11 mouse cellular contexts compared by ENCODE assay signal in genomic region chr19:32276817-32277216, GRCm38 (mm10).
A peak's percentile ranks its signal among the peaks of the same experiment; 100 is the strongest.
DNase-seq lines count a peak whose midpoint lies in the region; ATAC-seq and TF ChIP-seq lines count a peak whose summit lies in the region.
"Had no signal": no experiment of that assay in that cellular context is flagged by ENCODE, and none has a peak within 500 bp of the region (broad histone marks: within the 10 kb centered on the region; RNA-seq: fewer than 3 reads in every experiment).

No protein-coding gene starts in this region.

- H3K36me3 ChIP-seq in kidney, postnatal 0 days (ENCODE audit: insufficient read depth, low read length) = no peaks in the 10 kb centered on the region
- H3K36me3 ChIP-seq in thymus, adult 2 months (ENCODE audit: control insufficient read depth, insufficient read depth, low read length) = no peaks in the 10 kb centered on the region
- H3K36me3 ChIP-seq in forebrain, embryonic 11.5 days (ENCODE audit: control insufficient read depth, insufficient read depth, low read length) = no peaks in the 10 kb centered on the region

- H3K9me3 ChIP-seq in kidney, postnatal 0 days (replicated peaks; ENCODE audit: low read length) = no peaks in the 10 kb centered on the region
- no peaks in the 10 kb centered on the region for H3K9me3 ChIP-seq in forebrain, embryonic 11.5 days (ENCODE audit: control insufficient read depth, low read length)

- no peak for TF ChIP-seq POLR2A in thymus, adult 2 months (IDR thresholded peaks at IDR 0.05; ENCODE audit: control insufficient read depth, extremely low read depth, insufficient read depth, low read length, poor library complexity)

- 58% methylated on average over 8 of the region's 8 CpGs for WGBS in kidney, postnatal 0 days
- 82% methylated on average over 8 of the region's 8 CpGs for WGBS in thymus, adult 2 months
- 95% methylated on average over 8 of the region's 8 CpGs for WGBS in forebrain, embryonic 11.5 days

- peaks cover 16% of the 10 kb centered on the region; the same call in 1 of the 2 replicates for H3K4me1 ChIP-seq in kidney, postnatal 0 days (replicated peaks; ENCODE audit: insufficient read depth, low read length)
- H3K4me1 ChIP-seq in thymus, adult 2 months (replicated peaks; ENCODE audit: control insufficient read depth, insufficient read depth, low read length) = peaks cover 46% of the 10 kb centered on the region
- no peaks in the 10 kb centered on the region for H3K4me1 ChIP-seq in forebrain, embryonic 11.5 days (replicated peaks; ENCODE audit: control insufficient read depth, insufficient read depth, low read length)

- no peak overlapping the region for H3K4me3 ChIP-seq in kidney, postnatal 0 days (replicated peaks; ENCODE audit: low read depth, low read length)
- no peak overlapping the region for H3K4me3 ChIP-seq in thymus, adult 2 months (ENCODE audit: control insufficient read depth, insufficient read depth, low read length)
- no peak overlapping the region for H3K4me3 ChIP-seq in forebrain, embryonic 11.5 days (ENCODE audit: low read depth, low read length)

- H3K27me3 ChIP-seq in kidney, postnatal 0 days (ENCODE audit: insufficient read depth, low read length) = no peaks in the 10 kb centered on the region
- no peaks in the 10 kb centered on the region for H3K27me3 ChIP-seq in thymus, adult 2 months (ENCODE audit: control insufficient read depth, insufficient read depth, low read length)
- H3K27me3 ChIP-seq in forebrain, embryonic 11.5 days (ENCODE audit: control insufficient read depth, insufficient read depth, low read length) = no peaks in the 10 kb centered on the region

- H3K9ac ChIP-seq in kidney, postnatal 0 days (ENCODE audit: low read depth, low read length) = no peak overlapping the region
- no peak overlapping the region for H3K9ac ChIP-seq in forebrain, embryonic 11.5 days (ENCODE audit: low read length)
- H3K9ac ChIP-seq: liver, embryonic 14.5 days had no signal

- TF ChIP-seq CTCF in kidney, postnatal 0 days (IDR thresholded peaks at IDR 0.05; ENCODE audit: low read depth) = no peak
- no peak for TF ChIP-seq CTCF in thymus, adult 2 months (IDR thresholded peaks at IDR 0.05; ENCODE audit: borderline replicate concordance, control insufficient read depth, extremely low read depth, insufficient read depth, low read length, poor library complexity)

- H3K4me2 ChIP-seq in kidney, postnatal 0 days (ENCODE audit: low read length) = no peak overlapping the region
- no peak overlapping the region for H3K4me2 ChIP-seq in forebrain, embryonic 11.5 days (ENCODE audit: low read depth, low read length, severe bottlenecking)

- ATAC-seq in common myeloid progenitor, adult 5-6 weeks (replicated peaks; ENCODE audit: low read depth, poor library complexity, severe bottlenecking) = peak; percentile 57
- ATAC-seq in kidney, postnatal 0 days (replicated peaks; ENCODE audit: low FRiP score, low read depth) = peak; percentile 87
- peak; percentile 87 for ATAC-seq in megakaryocyte, adult 5-6 weeks (ENCODE audit: poor library complexity, severe bottlenecking)
- ATAC-seq in forebrain, embryonic 11.5 days (replicated peaks; ENCODE audit: low FRiP score) = no peak
- ATAC-seq: midbrain, embryonic 16.5 days had no signal

- peak; percentile 90 for DNase-seq in 416B (ENCODE audit: low read depth)
- peak; percentile 45 for DNase-seq in kidney, postnatal 0 days (ENCODE audit: low spot score)
- DNase-seq in thymus, adult 2 months = no peak
- DNase-seq in forebrain, embryonic 11.5 days (ENCODE audit: low spot score) = no peak
- no peak for DNase-seq in layer of hippocampus, adult 18-20 months (ENCODE audit: low spot score in 2 of 2)
- DNase-seq in lung, postnatal 14 days = no peak
- DNase-seq: layer of hippocampus, adult 9-11 months had no signal

- peak overlapping the region; percentile 78 for H3K27ac ChIP-seq in kidney, postnatal 0 days
- no peak overlapping the region for H3K27ac ChIP-seq in thymus, adult 2 months (ENCODE audit: control insufficient read depth, insufficient read depth, low read length)
- no peak overlapping the region for H3K27ac ChIP-seq in forebrain, embryonic 11.5 days (ENCODE audit: low read depth, low read length)

Comparison
In these comparisons a context has a peak if more than half of its experiments do, and no peak if none do; other contexts are left out.
1. DNase-seq: peak in 416B (single experiment) and kidney, postnatal 0 days (single experiment); none in thymus, adult 2 months (single experiment), forebrain, embryonic 11.5 days (single experiment), layer of hippocampus, adult 18-20 months (0 of 2) and lung, postnatal 14 days (single experiment).